Mouse (Mus musculus): ENCODE results near the gene Chmp2b. TPM values are rescaled to one million over a fixed set of nuclear protein-coding genes. Genes with fewer than 3 reads are reported as not detected.
A peak's percentile ranks its signal among the peaks of the same experiment; 100 is the strongest.

The Chmp2b gene
- polyA plus RNA-seq (2014; fragmentation: Nextera tagmentation; extraction: Ambion mirVana) = 44.0 and 50.8 TPM in 2 replicates

- H3K4me2 ChIP-seq = peak within 1 kb of the TSS; percentile 69
- DNase-seq (ENCODE audit: low spot score, missing footprints) = peak; percentile 98
- H3K9ac ChIP-seq (ENCODE audit: low read length) = peak within 1 kb of the TSS; percentile 78
- peak; percentile 96 for ATAC-seq (ENCODE audit: low FRiP score)
- no peaks in the 10 kb centered on the region for H3K9me3 ChIP-seq (ENCODE audit: control insufficient read depth, low read length)
- WGBS = under 1% methylated on average over 68 of the region's 69 CpGs
- H3K36me3 ChIP-seq (ENCODE audit: control insufficient read depth, insufficient read depth, low read length) = no peaks in the 10 kb centered on the region
- peak within 1 kb of the TSS; percentile 89 for H3K4me3 ChIP-seq (ENCODE audit: low read depth, low read length)
- H3K27me3 ChIP-seq (ENCODE audit: control insufficient read depth, insufficient read depth, low read length) = no peaks in the 10 kb centered on the region
- H3K4me1 ChIP-seq (ENCODE audit: control insufficient read depth, insufficient read depth, low read length) = peaks cover 6% of the 10 kb centered on the region; the same call in 1 of the 2 replicates
- no peak within 1 kb of the TSS for H3K27ac ChIP-seq (ENCODE audit: low read depth, low read length)
Measured at GRCm38 (mm10) chr16:65561963-65562863, at the start of gene Chmp2b. Gene Chmp2b (minus strand): TSS chr16:65562726.

- Histone ChIP-seq H3K9me3 (ENCODE audit: control insufficient read depth, low read length) (no peaks in the 10 kb centered on the region), H3K36me3 (ENCODE audit: control insufficient read depth, insufficient read depth, low read length) (no peaks in the 10 kb centered on the region), H3K4me1 (ENCODE audit: control insufficient read depth, insufficient read depth, low read length) (no peaks in the 10 kb centered on the region), H3K4me3 (ENCODE audit: low read depth, low read length) (no peak overlapping the region), H3K27me3 (ENCODE audit: control insufficient read depth, insufficient read depth, low read length) (no peaks in the 10 kb centered on the region), H3K27ac (ENCODE audit: low read depth, low read length) (no peak overlapping the region), H3K9ac (ENCODE audit: low read length) (no peak overlapping the region), H3K4me2 (no peak overlapping the region)
- no peak for DNase-seq (ENCODE audit: low spot score, missing footprints)
- ATAC-seq (ENCODE audit: low FRiP score) = no peak
- WGBS = 89% methylated on average over 1 of the region's 1 CpGs
Measured at GRCm38 (mm10) chr16:65611678-65612077, 49.2 kb upstream of the Chmp2b start.

- H3K9me3 ChIP-seq (ENCODE audit: control insufficient read depth, low read length) = no peaks in the 10 kb centered on the region
- no peaks in the 10 kb centered on the region for H3K36me3 ChIP-seq (ENCODE audit: control insufficient read depth, insufficient read depth, low read length)
- DNase-seq (ENCODE audit: low spot score, missing footprints) (no peak), ATAC-seq (ENCODE audit: low FRiP score) (no peak)
- H3K9ac ChIP-seq (ENCODE audit: low read length) = no peak overlapping the region
- 93% methylated on average over 4 of the region's 4 CpGs for WGBS
- no peak overlapping the region for H3K4me2 ChIP-seq
- no peak overlapping the region for H3K4me3 ChIP-seq (ENCODE audit: low read depth, low read length)
- no peaks in the 10 kb centered on the region for H3K4me1 ChIP-seq (ENCODE audit: control insufficient read depth, insufficient read depth, low read length)
- no peak overlapping the region for H3K27ac ChIP-seq (ENCODE audit: low read depth, low read length)
- no peaks in the 10 kb centered on the region for H3K27me3 ChIP-seq (ENCODE audit: control insufficient read depth, insufficient read depth, low read length)
Measured at GRCm38 (mm10) chr16:65600798-65601197, 38.3 kb upstream of the Chmp2b start.

- H3K4me2 ChIP-seq = no peak overlapping the region
- H3K9ac ChIP-seq (ENCODE audit: low read length) = no peak overlapping the region
- H3K36me3 ChIP-seq (ENCODE audit: control insufficient read depth, insufficient read depth, low read length) = no peaks in the 10 kb centered on the region
- no peak overlapping the region for H3K4me3 ChIP-seq (ENCODE audit: low read depth, low read length)
- no peaks in the 10 kb centered on the region for H3K4me1 ChIP-seq (ENCODE audit: control insufficient read depth, insufficient read depth, low read length)
- no peaks in the 10 kb centered on the region for H3K27me3 ChIP-seq (ENCODE audit: control insufficient read depth, insufficient read depth, low read length)
- ATAC-seq (ENCODE audit: low FRiP score) (no peak), DNase-seq (ENCODE audit: low spot score, missing footprints) (no peak)
- WGBS = 80% methylated on average over 7 of the region's 7 CpGs
- no peak overlapping the region for H3K27ac ChIP-seq (ENCODE audit: low read depth, low read length)
- H3K9me3 ChIP-seq (ENCODE audit: control insufficient read depth, low read length) = no peaks in the 10 kb centered on the region
Measured at GRCm38 (mm10) chr16:65586111-65586865, 23.8 kb upstream of the Chmp2b start.

DNA sequence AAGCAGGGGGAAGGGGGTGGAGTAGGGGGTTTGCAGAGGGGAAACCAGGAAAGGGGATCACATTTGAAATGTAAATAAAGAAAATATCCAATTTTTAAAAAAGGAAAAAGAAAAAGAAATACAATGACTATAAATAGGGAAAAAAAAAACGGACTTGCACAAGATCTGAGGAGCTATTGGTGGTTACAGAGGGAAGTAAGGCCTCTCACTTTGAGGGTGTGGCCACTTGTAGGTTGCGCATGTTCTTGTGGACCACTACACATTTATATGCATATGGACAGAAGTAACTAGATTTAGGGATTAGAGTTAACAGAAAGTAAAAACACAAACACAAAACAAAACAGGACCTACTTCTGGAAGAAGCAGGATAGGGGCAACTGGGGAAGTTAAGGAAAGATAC is 23.2 kb upstream of the Chmp2b start:
- no peaks in the 10 kb centered on the region for H3K36me3 ChIP-seq (ENCODE audit: control insufficient read depth, insufficient read depth, low read length)
- no peak for ATAC-seq (ENCODE audit: low FRiP score)
- H3K4me1 ChIP-seq (ENCODE audit: control insufficient read depth, insufficient read depth, low read length) = no peaks in the 10 kb centered on the region
- H3K27me3 ChIP-seq (ENCODE audit: control insufficient read depth, insufficient read depth, low read length) = no peaks in the 10 kb centered on the region
- H3K9me3 ChIP-seq (ENCODE audit: control insufficient read depth, low read length) = no peaks in the 10 kb centered on the region
- H3K27ac ChIP-seq (ENCODE audit: low read depth, low read length) = no peak overlapping the region
- no peak overlapping the region for H3K9ac ChIP-seq (ENCODE audit: low read length)
- no peak overlapping the region for H3K4me2 ChIP-seq
- no peak overlapping the region for H3K4me3 ChIP-seq (ENCODE audit: low read depth, low read length)
- 83% methylated on average over 2 of the region's 2 CpGs for WGBS
- DNase-seq (ENCODE audit: low spot score, missing footprints) = no peak

GRCm38 (mm10) chr16:65577298-65578029 is 14.9 kb upstream of the Chmp2b start:
- H3K9me3 ChIP-seq (ENCODE audit: control insufficient read depth, low read length) = no peaks in the 10 kb centered on the region
- 38% methylated on average over 6 of the region's 6 CpGs for WGBS

DNA sequence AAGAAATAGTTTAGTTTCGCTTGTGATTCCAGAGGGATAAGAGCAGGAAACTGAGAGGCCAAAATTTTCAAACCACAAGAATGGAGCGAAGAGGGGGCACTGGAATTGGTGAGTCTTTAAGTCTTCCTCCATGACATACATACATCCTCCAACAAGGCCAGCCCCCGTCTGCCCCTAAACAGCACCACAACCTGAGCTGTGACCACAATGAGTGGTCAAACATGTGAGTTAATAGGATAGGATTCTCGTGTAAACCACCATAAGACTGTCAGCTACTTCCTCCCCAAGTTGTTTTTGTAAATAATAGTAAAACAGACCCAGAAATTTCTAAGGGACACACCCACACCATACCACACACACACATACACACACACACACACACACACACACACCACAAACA is 6.3 kb upstream of the Chmp2b start:
- Histone ChIP-seq H3K27me3 (ENCODE audit: control insufficient read depth, insufficient read depth, low read length) (no peaks in the 10 kb centered on the region), H3K9me3 (ENCODE audit: control insufficient read depth, low read length) (no peaks in the 10 kb centered on the region), H3K4me3 (ENCODE audit: low read depth, low read length) (no peak overlapping the region), H3K4me2 (no peak overlapping the region), H3K36me3 (ENCODE audit: control insufficient read depth, insufficient read depth, low read length) (no peaks in the 10 kb centered on the region), H3K4me1 (ENCODE audit: control insufficient read depth, insufficient read depth, low read length) (no peaks in the 10 kb centered on the region), H3K9ac (ENCODE audit: low read length) (no peak overlapping the region), H3K27ac (ENCODE audit: low read depth, low read length) (no peak overlapping the region)
- ATAC-seq (ENCODE audit: low FRiP score) = no peak
- WGBS = 82% methylated on average over 4 of the region's 4 CpGs
- no peak for DNase-seq (ENCODE audit: low spot score, missing footprints)

More at GRCm38 (mm10) chr16:65577298-65578029, 14.9 kb upstream of the Chmp2b start:
- Histone ChIP-seq H3K4me3 (ENCODE audit: low read depth, low read length) (no peak overlapping the region), H3K4me2 (no peak overlapping the region), H3K4me1 (ENCODE audit: control insufficient read depth, insufficient read depth, low read length) (no peaks in the 10 kb centered on the region), H3K36me3 (ENCODE audit: control insufficient read depth, insufficient read depth, low read length) (no peaks in the 10 kb centered on the region), H3K9ac (ENCODE audit: low read length) (no peak overlapping the region), H3K27ac (ENCODE audit: low read depth, low read length) (no peak overlapping the region), H3K27me3 (ENCODE audit: control insufficient read depth, insufficient read depth, low read length) (no peaks in the 10 kb centered on the region)
- ATAC-seq (ENCODE audit: low FRiP score) = no peak
- DNase-seq (ENCODE audit: low spot score, missing footprints) = no peak

DNA sequence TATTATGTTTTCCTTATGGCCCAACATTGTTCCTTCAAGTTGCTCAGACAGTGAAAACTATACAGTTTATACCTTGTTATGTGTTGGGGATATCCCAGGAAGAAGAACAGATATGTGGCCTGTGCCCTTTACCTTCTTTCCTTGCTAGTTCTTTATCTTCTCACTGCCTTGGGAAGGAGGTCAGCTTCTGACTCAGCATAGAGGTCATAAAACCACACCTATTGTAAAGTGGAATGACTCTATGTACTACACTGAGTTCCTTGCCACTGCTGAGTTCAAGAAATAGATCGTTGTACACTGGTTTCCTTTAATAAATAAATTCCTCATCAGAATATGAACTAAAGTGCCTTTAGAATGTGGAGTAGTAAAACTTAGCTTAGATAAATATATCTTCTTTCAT is 2.4 kb upstream of the Chmp2b start:
- H3K9me3 ChIP-seq (ENCODE audit: control insufficient read depth, low read length) = no peaks in the 10 kb centered on the region
- peaks cover 6% of the 10 kb centered on the region; the same call in 1 of the 2 replicates for H3K4me1 ChIP-seq (ENCODE audit: control insufficient read depth, insufficient read depth, low read length)
- no peak overlapping the region for H3K9ac ChIP-seq (ENCODE audit: low read length)
- no peak overlapping the region for H3K4me3 ChIP-seq (ENCODE audit: low read depth, low read length)
- DNase-seq (ENCODE audit: low spot score, missing footprints) (no peak), ATAC-seq (ENCODE audit: low FRiP score) (no peak)
- no peaks in the 10 kb centered on the region for H3K36me3 ChIP-seq (ENCODE audit: control insufficient read depth, insufficient read depth, low read length)
- no peak overlapping the region for H3K4me2 ChIP-seq
- no peaks in the 10 kb centered on the region for H3K27me3 ChIP-seq (ENCODE audit: control insufficient read depth, insufficient read depth, low read length)
- WGBS = 93% methylated on average over 1 of the region's 1 CpGs
- no peak overlapping the region for H3K27ac ChIP-seq (ENCODE audit: low read depth, low read length)

Measured in midbrain, embryonic 11.5 days (tissue).